Mouse (Mus musculus): ENCODE results near the gene Gls. TPM values are rescaled to one million over a fixed set of nuclear protein-coding genes. Genes with fewer than 3 reads are reported as not detected.
A peak's percentile ranks its signal among the peaks of the same experiment; 100 is the strongest.

Gene Gls
- total and polyA plus RNA-seq, 2 experiments from 2014 or later = 25.7 to 152 TPM

GRCm38 (mm10) chr1:52131787-52132377 lies 101.2 kb downstream of the Gls start:
- Histone ChIP-seq H3K9ac (replicated peaks; ENCODE audit: low read length) (no peak overlapping the region), H3K27ac (no peak overlapping the region), H3K27me3 (ENCODE audit: insufficient read depth, low read length) (no peaks in the 10 kb centered on the region), H3K36me3 (ENCODE audit: insufficient read depth, low read length) (peaks cover 6% of the 10 kb centered on the region; the same call in 1 of the 2 replicates), H3K4me1 (ENCODE audit: insufficient read depth, low read length) (no peaks in the 10 kb centered on the region), H3K9me3 (ENCODE audit: low read length) (no peaks in the 10 kb centered on the region), H3K4me2 (ENCODE audit: low read depth, low read length) (no peak overlapping the region), H3K4me3 (ENCODE audit: low read length) (no peak overlapping the region)
- WGBS = 83% methylated on average over 11 of the region's 11 CpGs
- DNase-seq (ENCODE audit: low spot score) (no peak), ATAC-seq (no peak)
- peak; percentile 27; the same call in 1 of the 2 replicates for TF ChIP-seq CTCF (IDR thresholded peaks at IDR 0.05; ENCODE audit: low read depth)

GRCm38 (mm10) chr1:52129794-52130193 lies 103.2 kb downstream of the Gls start:
- Histone ChIP-seq H3K27me3 (ENCODE audit: insufficient read depth, low read length) (no peaks in the 10 kb centered on the region), H3K9ac (replicated peaks; ENCODE audit: low read length) (no peak overlapping the region), H3K4me1 (ENCODE audit: insufficient read depth, low read length) (no peaks in the 10 kb centered on the region), H3K36me3 (ENCODE audit: insufficient read depth, low read length) (peaks cover 6% of the 10 kb centered on the region; the same call in 1 of the 2 replicates), H3K9me3 (ENCODE audit: low read length) (no peaks in the 10 kb centered on the region), H3K27ac (no peak overlapping the region), H3K4me3 (ENCODE audit: low read length) (no peak overlapping the region), H3K4me2 (ENCODE audit: low read depth, low read length) (no peak overlapping the region)
- ATAC-seq = no peak
- WGBS = 73% methylated on average over 6 of the region's 6 CpGs
- no peak for DNase-seq (ENCODE audit: low spot score)
- no peak for TF ChIP-seq CTCF (IDR thresholded peaks at IDR 0.05; ENCODE audit: low read depth)

GRCm38 (mm10) chr1:52127350-52127749 lies 105.7 kb downstream of the Gls start:
- Histone ChIP-seq H3K4me2 (ENCODE audit: low read depth, low read length) (no peak overlapping the region), H3K9me3 (ENCODE audit: low read length) (no peaks in the 10 kb centered on the region), H3K9ac (replicated peaks; ENCODE audit: low read length) (no peak overlapping the region), H3K27me3 (ENCODE audit: insufficient read depth, low read length) (no peaks in the 10 kb centered on the region), H3K36me3 (ENCODE audit: insufficient read depth, low read length) (peaks cover 6% of the 10 kb centered on the region; the same call in 1 of the 2 replicates), H3K27ac (no peak overlapping the region), H3K4me3 (ENCODE audit: low read length) (no peak overlapping the region), H3K4me1 (ENCODE audit: insufficient read depth, low read length) (no peaks in the 10 kb centered on the region)
- WGBS = 90% methylated on average over 6 of the region's 6 CpGs
- no peak for ATAC-seq
- no peak for DNase-seq (ENCODE audit: low spot score)
- no peak for TF ChIP-seq CTCF (IDR thresholded peaks at IDR 0.05; ENCODE audit: low read depth)

GRCm38 (mm10) chr1:52124818-52125217 lies 108.2 kb downstream of the Gls start:
- 67% methylated on average over 3 of the region's 3 CpGs for WGBS
- H3K27ac ChIP-seq = no peak overlapping the region
- H3K36me3 ChIP-seq (ENCODE audit: insufficient read depth, low read length) = peaks cover 6% of the 10 kb centered on the region; the same call in 1 of the 2 replicates
- ATAC-seq (no peak), DNase-seq (ENCODE audit: low spot score) (no peak)
- no peak overlapping the region for H3K4me2 ChIP-seq (ENCODE audit: low read depth, low read length)
- no peaks in the 10 kb centered on the region for H3K27me3 ChIP-seq (ENCODE audit: insufficient read depth, low read length)
- H3K4me1 ChIP-seq (ENCODE audit: insufficient read depth, low read length) = no peaks in the 10 kb centered on the region; the same call in 1 of the 2 replicates
- H3K9me3 ChIP-seq (ENCODE audit: low read length) = no peaks in the 10 kb centered on the region
- no peak overlapping the region for H3K9ac ChIP-seq (replicated peaks; ENCODE audit: low read length)
- no peak for TF ChIP-seq CTCF (IDR thresholded peaks at IDR 0.05; ENCODE audit: low read depth)
- no peak overlapping the region for H3K4me3 ChIP-seq (ENCODE audit: low read length)

GRCm38 (mm10) chr1:52121052-52121451 lies 112.0 kb downstream of the Gls start:
- TF ChIP-seq CTCF (IDR thresholded peaks at IDR 0.05; ENCODE audit: low read depth) = no peak
- Histone ChIP-seq H3K9ac (replicated peaks; ENCODE audit: low read length) (no peak overlapping the region), H3K9me3 (ENCODE audit: low read length) (no peaks in the 10 kb centered on the region), H3K4me3 (ENCODE audit: low read length) (no peak overlapping the region), H3K4me1 (ENCODE audit: insufficient read depth, low read length) (no peaks in the 10 kb centered on the region; the same call in 1 of the 2 replicates), H3K4me2 (ENCODE audit: low read depth, low read length) (peak overlapping the region; percentile 96; the same call in 1 of the 2 replicates), H3K27ac (no peak overlapping the region), H3K27me3 (ENCODE audit: insufficient read depth, low read length) (no peaks in the 10 kb centered on the region), H3K36me3 (ENCODE audit: insufficient read depth, low read length) (no peaks in the 10 kb centered on the region)
- WGBS = 89% methylated on average over 3 of the region's 3 CpGs
- no peak for DNase-seq (ENCODE audit: low spot score)
- no peak for ATAC-seq

- no peak overlapping the region for H3K27ac ChIP-seq
- peak overlapping the region; percentile 96 for H3K4me2 ChIP-seq (ENCODE audit: low read depth, low read length)
- H3K4me1 ChIP-seq (ENCODE audit: insufficient read depth, low read length) = no peaks in the 10 kb centered on the region; the same call in 1 of the 2 replicates
- no peaks in the 10 kb centered on the region for H3K27me3 ChIP-seq (ENCODE audit: insufficient read depth, low read length)
- peak overlapping the region; percentile 62 for H3K4me3 ChIP-seq (ENCODE audit: low read length)
- no peak for TF ChIP-seq CTCF (IDR thresholded peaks at IDR 0.05; ENCODE audit: low read depth)
- no peaks in the 10 kb centered on the region for H3K36me3 ChIP-seq (ENCODE audit: insufficient read depth, low read length)
- peak overlapping the region; percentile 56 for H3K9ac ChIP-seq (replicated peaks; ENCODE audit: low read length)
- no peaks in the 10 kb centered on the region for H3K9me3 ChIP-seq (ENCODE audit: low read length)
- 41% methylated on average over 10 of the region's 10 CpGs for WGBS
- ATAC-seq (no peak), DNase-seq (ENCODE audit: low spot score) (no peak)
Observed at GRCm38 (mm10) chr1:52120191-52120590, 112.8 kb downstream of the Gls start.

- Histone ChIP-seq H3K4me1 (ENCODE audit: insufficient read depth, low read length) (no peaks in the 10 kb centered on the region; the same call in 1 of the 2 replicates), H3K4me3 (ENCODE audit: low read length) (peak overlapping the region; percentile 62), H3K27ac (peak overlapping the region; percentile 37; the same call in 1 of the 2 replicates), H3K27me3 (ENCODE audit: insufficient read depth, low read length) (no peaks in the 10 kb centered on the region), H3K4me2 (ENCODE audit: low read depth, low read length) (peak overlapping the region; percentile 96), H3K36me3 (ENCODE audit: insufficient read depth, low read length) (no peaks in the 10 kb centered on the region), H3K9ac (replicated peaks; ENCODE audit: low read length) (peak overlapping the region; percentile 56), H3K9me3 (ENCODE audit: low read length) (no peaks in the 10 kb centered on the region)
- DNase-seq (ENCODE audit: low spot score) (peak; percentile 18), ATAC-seq (peak; percentile 38)
- WGBS = under 1% methylated on average over 20 of the region's 20 CpGs
- no peak for TF ChIP-seq CTCF (IDR thresholded peaks at IDR 0.05; ENCODE audit: low read depth)
Observed at GRCm38 (mm10) chr1:52119691-52120090, 113.3 kb downstream of the Gls start.

Data from hindbrain, postnatal 0 days (tissue).